Mouse (Mus musculus): ENCODE results near the gene Dpf2.
"Not testable (repeated sequence)": the region's sequence is repeated elsewhere in the genome, so short reads cannot be mapped to it uniquely, and the experiment has no call there.

Gene Dpf2

GRCm38 (mm10) chr19:5891521-5892258, 21.1 kb downstream of the Dpf2 start:
- DNase-seq: no peak

- DNase-seq: no peak
Observed at GRCm38 (mm10) chr19:5889211-5889610, 23.6 kb downstream of the Dpf2 start.

DNA sequence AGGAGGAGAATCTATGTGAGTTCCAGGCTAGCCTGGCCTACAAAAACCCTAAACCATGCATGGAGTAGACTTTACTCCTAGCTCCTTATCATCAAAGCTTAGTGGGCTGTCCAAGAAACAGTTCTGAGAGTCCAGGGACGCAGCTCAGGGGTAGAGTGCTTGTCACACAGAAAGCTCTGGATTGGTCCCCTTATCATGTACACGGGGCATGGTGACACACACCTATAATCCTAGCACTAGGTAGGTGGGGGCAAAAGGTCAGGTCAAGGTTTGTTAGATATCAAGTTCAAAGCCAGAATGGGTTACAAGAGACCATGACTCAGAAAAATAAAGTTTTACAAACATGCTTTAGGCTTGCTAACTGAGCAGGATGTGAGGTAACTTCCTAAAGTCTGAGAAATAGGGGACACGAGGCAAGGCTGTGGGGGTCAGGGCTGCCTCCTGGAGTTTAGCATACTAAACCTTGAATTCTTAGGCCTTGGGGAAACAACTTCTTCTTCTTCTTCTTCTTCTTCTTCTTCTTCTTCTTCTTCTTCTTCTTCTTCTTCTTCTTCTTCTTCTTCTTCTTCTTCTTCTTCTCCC, 25.5 kb downstream of the Dpf2 start:
- DNase-seq: no peak

DNA sequence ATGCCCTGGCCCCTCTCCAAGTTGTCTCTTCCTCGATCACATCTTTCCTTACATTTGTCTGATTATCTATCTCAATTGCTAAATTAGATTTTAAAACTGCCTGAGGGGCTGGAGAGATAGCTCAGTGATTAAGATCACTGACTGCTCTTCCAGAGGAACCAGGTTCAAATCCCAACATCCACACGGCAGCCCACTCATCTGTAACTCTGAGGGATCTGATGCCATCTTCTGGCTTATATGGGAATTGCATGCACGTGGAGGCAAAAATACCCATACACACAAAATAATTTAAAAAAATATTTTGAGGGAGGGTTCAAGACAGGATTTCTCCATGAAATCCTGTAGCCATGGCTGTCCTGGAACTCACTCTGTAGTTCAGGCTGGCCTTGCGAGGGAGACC, 27.0 kb downstream of the Dpf2 start:
- no peak for DNase-seq

DNA sequence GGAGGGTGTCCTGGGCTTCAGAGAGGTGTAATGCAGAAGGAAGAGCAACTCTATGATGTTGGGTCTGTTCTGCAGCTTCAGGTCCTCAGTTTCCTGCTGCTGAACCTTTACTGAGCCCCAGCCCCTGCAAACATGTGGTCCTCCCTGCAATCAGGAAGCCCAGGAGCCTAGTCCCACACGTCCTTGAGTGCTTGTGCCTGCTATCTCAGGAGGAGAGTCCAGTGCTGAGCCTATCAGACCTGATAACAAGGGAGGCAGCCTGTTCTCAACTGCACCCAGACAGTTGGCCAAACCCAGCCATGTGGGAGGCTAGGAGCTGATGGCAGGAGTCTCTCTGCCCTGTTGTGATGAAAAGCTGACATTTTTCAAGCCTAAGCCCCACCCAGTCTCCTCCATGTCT, 28.9 kb downstream of the Dpf2 start:
- no peak for DNase-seq

DNA sequence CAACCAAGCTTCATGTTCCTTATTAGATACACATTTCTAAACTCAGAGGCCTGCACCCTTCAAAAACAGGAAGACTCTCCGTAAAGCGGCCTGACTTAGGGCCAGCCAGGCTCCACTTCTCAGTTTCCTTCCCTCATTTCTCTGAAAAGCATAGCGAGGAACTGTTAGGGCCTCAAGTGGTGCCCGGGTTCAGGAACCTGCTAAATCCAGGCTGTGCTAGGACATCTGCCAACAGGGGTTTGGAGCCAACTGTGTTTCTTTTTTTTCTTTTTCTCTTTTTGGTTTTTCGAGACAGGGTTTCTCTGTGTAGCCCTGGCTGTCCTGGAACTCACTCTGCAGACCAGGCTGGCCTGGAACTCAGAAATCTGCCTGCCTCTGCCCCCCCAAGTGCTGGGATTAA, 30.7 kb downstream of the Dpf2 start:
- DNase-seq: not testable (repeated sequence)

DNA sequence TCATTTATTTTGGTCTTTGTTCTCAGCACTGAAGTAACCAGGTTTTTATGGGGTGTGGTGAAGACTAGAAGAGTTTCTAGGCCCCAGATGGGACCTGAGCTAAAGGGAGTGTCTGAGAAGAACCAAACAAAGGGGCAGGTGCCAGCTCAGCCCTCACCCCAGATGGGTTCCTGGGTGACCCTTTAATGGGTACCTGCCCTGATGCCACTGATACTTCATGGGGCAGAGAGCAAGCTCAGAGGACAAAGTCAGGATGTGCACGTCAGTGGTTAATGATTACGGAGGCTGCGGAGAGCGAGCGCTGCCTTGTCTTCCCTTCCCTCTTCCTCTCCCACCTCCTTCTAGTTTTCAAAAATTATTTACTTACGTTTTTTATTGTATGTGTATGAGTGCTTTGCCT, 31.7 kb downstream of the Dpf2 start:
- peak; percentile 50 for DNase-seq

- no peak for DNase-seq
Observed at GRCm38 (mm10) chr19:5879735-5880134, 33.1 kb downstream of the Dpf2 start.

DNA sequence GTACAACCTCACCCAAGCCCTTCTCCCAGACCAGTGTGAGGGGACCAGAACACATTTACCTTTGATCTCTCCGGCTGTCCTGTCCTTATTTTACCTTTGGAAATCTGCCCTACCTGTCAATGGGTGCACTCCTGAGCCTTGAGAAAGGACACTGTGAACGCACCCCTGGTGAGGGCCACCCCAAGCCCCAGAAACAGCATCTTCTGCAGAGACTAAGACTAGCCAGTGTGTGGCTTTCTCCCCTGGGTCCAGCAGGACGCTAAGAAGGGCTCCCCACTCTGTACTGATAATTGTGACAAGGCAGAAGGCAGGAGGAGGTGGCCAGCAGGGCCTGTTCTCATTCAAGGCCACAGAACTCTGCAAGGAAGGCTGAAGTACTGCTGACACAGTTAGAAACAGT, 33.9 kb downstream of the Dpf2 start:
- peak; percentile 47 for DNase-seq

- peak; percentile 90 for DNase-seq
Observed at GRCm38 (mm10) chr19:5878362-5878722, 34.5 kb downstream of the Dpf2 start.

DNA sequence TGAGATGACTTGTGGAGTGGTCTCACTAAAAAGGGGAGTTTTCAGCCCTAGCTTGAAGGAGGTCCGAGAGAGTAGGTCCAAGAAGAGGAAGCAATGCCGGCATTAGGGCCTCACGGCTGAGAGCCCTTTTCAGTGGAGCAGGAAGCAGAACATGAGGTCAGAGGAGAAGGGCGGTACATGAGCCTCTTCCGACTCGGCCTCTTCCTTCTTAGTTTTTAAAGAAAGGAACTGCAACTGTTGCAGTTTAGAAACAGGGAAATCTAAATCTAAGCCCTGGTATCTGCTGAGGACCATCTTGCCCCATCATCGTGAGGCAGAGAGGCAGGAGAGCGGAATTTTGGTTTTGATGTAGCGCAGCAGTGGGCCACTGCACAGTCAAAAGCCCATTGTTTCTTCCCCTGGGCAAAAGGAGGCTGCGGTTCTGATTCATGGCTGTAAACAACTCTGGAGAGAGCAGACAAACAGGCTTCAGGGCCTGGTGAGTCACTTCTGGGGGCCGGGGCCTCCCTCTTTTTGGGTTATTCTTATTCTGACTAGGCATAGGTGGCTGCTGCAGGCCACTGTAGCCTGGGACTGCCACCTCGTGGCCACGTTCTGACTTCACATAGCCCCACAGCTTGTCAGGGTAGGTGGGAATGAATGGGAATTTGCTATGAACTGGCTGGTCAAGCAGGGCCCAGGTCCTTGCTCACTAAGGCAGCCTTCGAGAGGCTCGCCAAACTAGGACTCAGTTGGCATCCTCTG, 35.0 kb downstream of the Dpf2 start, which contains the start of gene Slc25a45:
Gene Slc25a45, plus strand, starts transcription at position 191 of the 744 bp plus-strand sequence.
- peak; percentile 85 for DNase-seq

DNA sequence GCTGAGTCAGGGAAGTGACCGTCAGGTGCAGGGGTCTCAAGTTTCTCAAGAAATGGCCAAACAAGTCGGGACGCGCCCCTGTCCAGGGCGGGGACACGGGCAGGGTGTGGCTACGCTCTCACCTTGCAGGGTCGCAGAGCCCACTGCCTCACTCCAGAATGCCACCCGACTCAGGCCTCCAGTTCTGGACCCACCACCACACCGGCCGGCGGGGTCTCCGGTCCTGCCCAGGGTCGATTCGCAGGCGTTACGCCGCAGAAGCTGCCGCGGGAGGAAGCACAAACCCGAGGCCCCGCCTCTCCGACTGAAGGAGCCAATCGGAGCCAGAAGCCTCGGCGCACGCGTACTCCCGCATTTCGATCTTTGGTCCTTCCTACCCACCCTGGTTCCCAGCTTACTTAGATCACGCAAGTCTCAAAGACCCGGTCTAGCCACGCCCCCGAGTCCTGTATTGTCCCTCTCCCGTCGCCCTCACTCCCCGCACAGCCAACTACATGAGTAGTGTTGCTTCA, 37.8 kb downstream of the Dpf2 start, which contains the start of gene Frmd8:
Gene Frmd8, minus strand, starts transcription at position 306 of the 512 bp plus-strand sequence.
- DNase-seq: peak; percentile 94

GRCm38 (mm10) chr19:5874391-5874968, 38.3 kb downstream of the Dpf2 start:
- no peak for DNase-seq

DNA sequence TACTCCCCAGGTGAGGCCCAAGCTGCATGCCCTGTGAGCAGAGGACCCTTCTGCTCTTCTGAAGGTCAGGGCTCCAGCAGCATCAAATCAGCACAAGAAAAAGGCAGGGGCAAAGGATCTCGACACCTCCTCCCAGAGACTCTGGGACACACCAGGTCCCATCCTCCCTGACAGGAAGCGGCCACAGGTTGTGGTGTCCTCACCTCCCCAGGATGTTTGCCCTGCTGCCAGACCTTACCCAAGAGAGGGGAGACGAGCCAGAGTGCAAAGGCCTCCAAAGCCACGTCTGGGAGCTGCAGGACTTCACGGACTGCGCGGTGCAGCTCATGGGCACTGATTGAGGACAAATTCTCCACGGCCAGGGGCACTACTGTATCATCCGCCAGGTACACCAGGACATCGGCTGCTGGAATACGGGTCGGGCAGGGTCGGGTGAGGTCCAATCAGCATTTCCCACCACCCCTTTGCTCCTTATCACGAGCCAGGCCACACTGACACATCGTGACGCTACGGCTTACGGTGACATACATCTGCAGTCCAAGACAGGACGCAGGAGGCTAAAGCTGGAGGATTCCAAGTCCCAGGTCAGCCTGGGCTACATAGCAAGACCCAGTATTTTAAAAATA, 39.8 kb downstream of the Dpf2 start:
- no peak for DNase-seq

DNA sequence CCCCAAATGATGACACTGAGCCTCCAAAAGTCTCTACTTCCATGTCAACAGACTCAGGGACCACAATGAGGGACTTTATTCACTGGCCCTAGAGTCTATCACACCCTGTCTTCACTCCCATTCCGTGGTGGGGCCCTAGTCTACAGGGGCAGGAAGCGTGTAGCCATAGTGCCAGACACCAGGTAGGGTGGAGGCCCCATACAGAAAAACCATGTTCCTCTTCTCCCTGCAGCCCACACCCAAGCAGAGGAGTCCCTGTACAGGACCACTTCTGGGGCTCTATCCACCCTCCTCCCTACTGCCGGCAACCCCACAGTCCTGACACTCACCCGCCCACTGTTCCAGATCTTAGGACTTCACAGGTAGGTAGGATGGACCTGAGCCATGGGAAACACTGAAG, 40.3 kb downstream of the Dpf2 start:
- no peak for DNase-seq

- DNase-seq: no peak
Observed at GRCm38 (mm10) chr19:5871683-5872082, 41.1 kb downstream of the Dpf2 start.

DNA sequence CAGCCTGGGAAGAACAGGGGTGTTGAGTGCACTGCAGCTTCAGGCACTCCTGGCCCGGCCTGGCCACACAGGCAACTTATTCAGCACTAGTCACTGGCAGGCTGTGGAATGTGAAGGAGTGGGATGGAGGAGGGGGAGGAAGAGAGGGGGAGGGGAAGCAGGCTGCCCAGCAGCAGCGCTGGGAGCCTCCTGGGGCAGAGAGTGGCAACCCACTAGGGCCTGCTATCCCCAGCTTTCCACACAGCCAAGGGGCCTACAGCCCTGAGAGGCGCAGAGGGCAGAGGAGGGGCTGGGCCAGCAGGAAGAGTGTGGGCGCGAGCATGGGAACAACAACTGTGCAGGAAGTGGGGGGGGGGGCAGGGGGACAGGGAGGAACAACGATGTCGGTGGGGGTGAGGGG, 41.5 kb downstream of the Dpf2 start:
- no peak for DNase-seq

GRCm38 (mm10) chr19:5868096-5868495, 44.7 kb downstream of the Dpf2 start:
- no peak for DNase-seq

GRCm38 (mm10) chr19:5864710-5865398, 48.0 kb downstream of the Dpf2 start:
- DNase-seq: no peak

DNA sequence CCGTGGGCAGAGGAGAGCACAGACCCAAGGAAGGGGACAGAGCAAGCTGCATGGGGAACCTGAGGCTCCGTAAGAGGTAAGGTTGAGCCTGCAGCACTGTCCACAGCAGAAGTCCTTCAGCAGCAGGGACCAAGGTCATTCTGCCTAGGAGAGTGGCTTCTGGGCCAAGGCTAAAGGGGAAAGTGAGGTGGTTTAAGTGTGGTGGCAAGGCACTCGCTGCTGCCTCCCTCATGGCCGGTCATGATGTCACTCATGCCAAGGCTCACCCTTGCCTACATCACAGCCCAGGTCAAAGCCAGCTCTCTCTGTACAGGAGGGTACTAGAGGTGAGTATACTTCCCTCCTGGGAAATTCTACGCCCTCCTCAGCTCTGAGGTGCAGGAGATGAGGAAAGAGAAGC, 49.0 kb downstream of the Dpf2 start:
- no peak for DNase-seq

DNA sequence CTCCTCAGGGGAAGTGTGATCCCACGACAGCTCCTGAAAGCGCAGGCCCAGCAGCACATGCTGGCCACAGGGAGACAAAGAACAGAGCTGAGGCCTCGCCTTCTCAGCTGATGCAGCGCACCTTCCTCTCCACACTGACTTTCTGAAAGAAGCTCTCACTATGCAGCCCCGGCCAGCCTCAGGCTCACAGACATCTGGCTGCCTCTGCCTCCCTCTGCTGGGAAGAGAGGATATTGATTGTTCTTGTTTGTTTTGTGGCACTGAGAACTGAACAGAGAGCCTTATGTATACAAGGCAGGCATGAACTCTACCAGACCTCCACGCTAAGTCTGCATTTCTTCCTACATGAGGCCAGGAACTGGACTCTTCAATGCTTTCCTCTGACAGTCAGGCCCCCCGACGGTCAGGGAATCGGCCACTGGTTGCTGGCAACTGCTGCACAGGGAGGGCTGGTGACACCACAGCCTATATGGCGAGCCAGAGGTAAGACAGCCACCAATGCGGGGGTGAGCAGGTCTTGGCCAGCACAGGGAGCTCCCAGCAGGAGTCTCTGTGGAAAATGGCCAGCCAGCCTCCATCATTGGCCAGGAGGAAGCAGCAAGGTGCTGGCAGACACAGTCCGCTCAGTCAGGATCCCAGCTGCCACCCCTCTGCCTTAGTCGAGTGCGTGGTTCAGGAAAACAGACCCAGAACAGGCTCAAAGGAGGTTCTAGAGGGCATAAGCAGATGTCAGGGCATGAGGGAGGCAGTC, 50.3 kb downstream of the Dpf2 start:
- DNase-seq: no peak

DNA sequence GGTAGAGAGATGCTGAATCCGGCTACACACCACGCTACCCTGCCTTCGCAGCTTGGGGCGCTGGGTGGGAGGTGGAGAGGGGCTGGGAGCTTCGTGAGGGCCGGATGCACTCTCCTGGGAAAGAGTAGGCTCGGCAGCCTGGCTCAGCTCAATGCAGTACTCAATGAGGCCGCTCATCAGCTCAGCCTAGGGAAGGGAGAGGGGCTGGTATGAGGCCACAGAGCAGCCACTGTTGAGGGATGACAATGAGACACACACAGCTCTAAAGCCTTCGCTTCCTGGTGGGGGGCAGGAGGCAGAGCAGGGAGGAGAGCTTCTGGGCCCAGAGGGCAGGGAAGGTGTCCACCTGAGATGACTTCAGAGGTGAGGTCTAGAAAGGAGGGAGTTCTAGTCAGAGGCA, 56.2 kb downstream of the Dpf2 start:
- DNase-seq: no peak
